Comparison of ENCODE assay signal across 9 mouse cellular contexts in genomic region chr7:127747559-127748234, GRCm38 (mm10). TPM values are rescaled to one million over a fixed set of nuclear protein-coding genes. Genes with fewer than 3 reads are reported as not detected.
DNase-seq lines count a peak whose midpoint lies in the region; ATAC-seq and TF ChIP-seq lines count a peak whose summit lies in the region.
"Had no signal": no experiment of that assay in that cellular context is flagged by ENCODE, and none has a peak within 500 bp of the region (broad histone marks: within the 10 kb centered on the region; RNA-seq: fewer than 3 reads in every experiment).

No protein-coding gene starts in this region.

- no peak for DNase-seq in layer of hippocampus, adult 2 months (ENCODE audit: low spot score in 2 of 2)
- DNase-seq in layer of hippocampus, postnatal 14 days (ENCODE audit: low spot score in 2 of 2), result no peak
- DNase-seq in urinary bladder, postnatal 4 days (ENCODE audit: low spot score in 2 of 2), result no peak
- DNase-seq in layer of hippocampus, postnatal 36 days, result no peak
- no peak for DNase-seq in kidney, adult 8-10 months

- no peaks in the 10 kb centered on the region for H3K27me3 ChIP-seq in embryonic facial prominence, embryonic 15.5 days
- H3K27me3 ChIP-seq in intestine, embryonic 15.5 days (replicated peaks), result no peaks in the 10 kb centered on the region
- no peaks in the 10 kb centered on the region for H3K27me3 ChIP-seq in neural tube, embryonic 14.5 days (ENCODE audit: control insufficient read depth, insufficient read depth, low read length)

- no peaks in the 10 kb centered on the region for H3K9me3 ChIP-seq in embryonic facial prominence, embryonic 15.5 days (replicated peaks)
- H3K9me3 ChIP-seq in intestine, embryonic 15.5 days, result no peaks in the 10 kb centered on the region
- H3K9me3 ChIP-seq in neural tube, embryonic 14.5 days (ENCODE audit: control insufficient read depth, low read length), result no peaks in the 10 kb centered on the region

- H3K36me3 ChIP-seq in embryonic facial prominence, embryonic 15.5 days, result peaks cover 47% of the 10 kb centered on the region
- peaks cover 38% of the 10 kb centered on the region for H3K36me3 ChIP-seq in intestine, embryonic 15.5 days
- H3K36me3 ChIP-seq in neural tube, embryonic 14.5 days (ENCODE audit: control insufficient read depth, insufficient read depth, low read length), result peaks cover 38% of the 10 kb centered on the region

- H3K4me1 ChIP-seq in embryonic facial prominence, embryonic 15.5 days, result peaks cover 22% of the 10 kb centered on the region
- H3K4me1 ChIP-seq in intestine, embryonic 15.5 days (replicated peaks), result peaks cover 19% of the 10 kb centered on the region
- peaks cover 10% of the 10 kb centered on the region for H3K4me1 ChIP-seq in neural tube, embryonic 14.5 days (ENCODE audit: control insufficient read depth, insufficient read depth, low read length)

- WGBS in embryonic facial prominence, embryonic 15.5 days, result 29% methylated on average over 6 of the region's 6 CpGs
- WGBS in intestine, embryonic 15.5 days, result 34% methylated on average over 6 of the region's 6 CpGs
- 43% methylated on average over 6 of the region's 6 CpGs for WGBS in neural tube, embryonic 14.5 days

- H3K4me3 ChIP-seq in layer of hippocampus, adult 2 months, result peak overlapping the region; percentile 87
- peak overlapping the region; percentile 77 for H3K4me3 ChIP-seq in embryonic facial prominence, embryonic 15.5 days (replicated peaks)
- peak overlapping the region; percentile 88 for H3K4me3 ChIP-seq in intestine, embryonic 15.5 days (replicated peaks)
- peak overlapping the region; percentile 70 for H3K4me3 ChIP-seq in neural tube, embryonic 14.5 days (ENCODE audit: low read depth, low read length)

- H3K4me2 ChIP-seq in embryonic facial prominence, embryonic 15.5 days (replicated peaks), result peak overlapping the region; percentile 89
- H3K4me2 ChIP-seq in intestine, embryonic 15.5 days (replicated peaks), result peak overlapping the region; percentile 86
- H3K4me2 ChIP-seq in neural tube, embryonic 14.5 days (ENCODE audit: low read depth, low read length), result peak overlapping the region; percentile 89

- ATAC-seq in embryonic facial prominence, embryonic 15.5 days (ENCODE audit: insufficient number of reproducible peaks, low FRiP score, low TSS enrichment, low read depth), result no peak
- ATAC-seq in intestine, embryonic 15.5 days, result no peak
- no peak for ATAC-seq in neural tube, embryonic 14.5 days (ENCODE audit: low read depth)

- peak overlapping the region; percentile 74; the same call in 1 of the 2 replicates for H3K9ac ChIP-seq in embryonic facial prominence, embryonic 15.5 days
- H3K9ac ChIP-seq in intestine, embryonic 15.5 days, result peak overlapping the region; percentile 75
- peak overlapping the region; percentile 86; the same call in 1 of the 2 replicates for H3K9ac ChIP-seq in neural tube, embryonic 14.5 days (replicated peaks; ENCODE audit: low read depth, low read length)

- peak overlapping the region; percentile 89; the same call in 1 of the 2 replicates for H3K27ac ChIP-seq in layer of hippocampus, adult 2 months
- H3K27ac ChIP-seq in embryonic facial prominence, embryonic 15.5 days (replicated peaks), result peak overlapping the region; percentile 93
- peak overlapping the region; percentile 90 for H3K27ac ChIP-seq in intestine, embryonic 15.5 days
- peak overlapping the region; percentile 78 for H3K27ac ChIP-seq in neural tube, embryonic 14.5 days (ENCODE audit: low read depth, low read length)

- TF ChIP-seq CTCF in layer of hippocampus, adult 2 months (conservative IDR thresholded peaks at IDR 0.05), result no peak

RNA-seq across cellular contexts. Expression of gene Fbxl19, which starts 3.4 kb away (rescaled TPM):
- 10 to 100 TPM; 53.8 to 59.7 TPM for total RNA-seq in layer of hippocampus, adult 2 months (2021)
- 10 to 100 TPM; 73.0 to 73.5 TPM for total RNA-seq in layer of hippocampus, postnatal 14 days (2021)
- polyA plus RNA-seq in embryonic facial prominence, embryonic 15.5 days (2015; fragmentation: Nextera tagmentation; extraction: Ambion mirVana), result 5.2 and 5.7 TPM in 2 replicates
- polyA plus RNA-seq in intestine, embryonic 15.5 days (2015; fragmentation: Nextera tagmentation; extraction: Ambion mirVana), result 3.2 and 4.3 TPM in 2 replicates
- 6.5 and 9.1 TPM in 2 replicates for polyA plus RNA-seq in neural tube, embryonic 14.5 days (2014; fragmentation: Nextera tagmentation; extraction: Ambion mirVana)
- 10 to 100 TPM; 63.5 to 65.2 TPM for total RNA-seq in layer of hippocampus, postnatal 36 days (2021)

RNA-seq across cellular contexts. Expression of gene Ctf2, which starts 15.7 kb away (rescaled TPM):
- not detected for total RNA-seq in layer of hippocampus, adult 2 months (2021)
- not detected for total RNA-seq in layer of hippocampus, postnatal 14 days (2021)
- polyA plus RNA-seq in embryonic facial prominence, embryonic 15.5 days (2015; fragmentation: Nextera tagmentation; extraction: Ambion mirVana), result 1.1 and 1.3 TPM in 2 replicates
- polyA plus RNA-seq in intestine, embryonic 15.5 days (2015; fragmentation: Nextera tagmentation; extraction: Ambion mirVana), result 0.13 and 0.29 TPM in 2 replicates
- 0.27 TPM in 1 of 2 replicates, not detected in the other for polyA plus RNA-seq in neural tube, embryonic 14.5 days (2014; fragmentation: Nextera tagmentation; extraction: Ambion mirVana)
- not detected for total RNA-seq in layer of hippocampus, postnatal 36 days (2021)
- total RNA-seq: liver, adult 2 months had no signal
- polyA plus RNA-seq: liver, adult 2 months had no signal

RNA-seq across cellular contexts. Expression of gene Orai3, which starts 21.9 kb away (rescaled TPM):
- 10 to 100 TPM; 30.1 to 31.5 TPM for total RNA-seq in layer of hippocampus, adult 2 months (2021)
- total RNA-seq in layer of hippocampus, postnatal 14 days (2021), result 10 to 100 TPM; 22.4 to 22.7 TPM
- 27.6 and 28.1 TPM in 2 replicates for polyA plus RNA-seq in embryonic facial prominence, embryonic 15.5 days (2015; fragmentation: Nextera tagmentation; extraction: Ambion mirVana)
- polyA plus RNA-seq in intestine, embryonic 15.5 days (2015; fragmentation: Nextera tagmentation; extraction: Ambion mirVana), result 22.9 and 25.5 TPM in 2 replicates
- polyA plus RNA-seq in neural tube, embryonic 14.5 days (2014; fragmentation: Nextera tagmentation; extraction: Ambion mirVana), result 4.6 and 6.8 TPM in 2 replicates
- total RNA-seq in layer of hippocampus, postnatal 36 days (2021), result 10 to 100 TPM; 31.1 to 32.6 TPM

RNA-seq across cellular contexts. Expression of gene Setd1a, which starts 28.8 kb away (rescaled TPM):
- 10 to 100 TPM; 44.5 to 49.4 TPM for total RNA-seq in layer of hippocampus, adult 2 months (2021)
- total RNA-seq in layer of hippocampus, postnatal 14 days (2021), result 10 to 100 TPM; 38.2 to 41.8 TPM
- 26.3 and 27.0 TPM in 2 replicates for polyA plus RNA-seq in embryonic facial prominence, embryonic 15.5 days (2015; fragmentation: Nextera tagmentation; extraction: Ambion mirVana)
- 15.2 and 17.4 TPM in 2 replicates for polyA plus RNA-seq in intestine, embryonic 15.5 days (2015; fragmentation: Nextera tagmentation; extraction: Ambion mirVana)
- 22.4 and 23.3 TPM in 2 replicates for polyA plus RNA-seq in neural tube, embryonic 14.5 days (2014; fragmentation: Nextera tagmentation; extraction: Ambion mirVana)
- 10 to 100 TPM; 46.2 to 46.9 TPM for total RNA-seq in layer of hippocampus, postnatal 36 days (2021)

RNA-seq across cellular contexts. Expression of gene Ctf1, which starts 35.2 kb away (rescaled TPM):
- total RNA-seq in layer of hippocampus, adult 2 months (2021), result 1 to 10 TPM; 1.9 to 3.1 TPM
- total RNA-seq in layer of hippocampus, postnatal 14 days (2021), result 1 to 10 TPM; 3.2 to 5.4 TPM
- 25.9 and 29.8 TPM in 2 replicates for polyA plus RNA-seq in embryonic facial prominence, embryonic 15.5 days (2015; fragmentation: Nextera tagmentation; extraction: Ambion mirVana)
- polyA plus RNA-seq in intestine, embryonic 15.5 days (2015; fragmentation: Nextera tagmentation; extraction: Ambion mirVana), result 9.4 and 10.5 TPM in 2 replicates
- polyA plus RNA-seq in neural tube, embryonic 14.5 days (2014; fragmentation: Nextera tagmentation; extraction: Ambion mirVana), result 2.7 and 3.6 TPM in 2 replicates
- total RNA-seq in layer of hippocampus, postnatal 36 days (2021), result 1 to 10 TPM; 2.1 to 2.4 TPM
